Mouse (Mus musculus) monocyte, adult 5-6 weeks (primary cell): ENCODE results near the gene Il33. TPM values are rescaled to one million over a fixed set of nuclear protein-coding genes. Genes with fewer than 3 reads are reported as not detected.

Source experiments
- ATAC-seq: fragments of 153-309, 156-312 bp; replicated peaks from 2 replicates; pipeline ENCODE4 v1.8.0; 2017; ENCODE audit warnings: mild to moderate bottlenecking; ENCODE audit not compliant: low TSS enrichment, insufficient number of reproducible peaks, severe bottlenecking, poor library complexity, low FRiP score
- total RNA-seq: library from RNA; stranded (forward); fragments of 200-1000, 200-491, 200-594 nt; gene quantifications from 3 replicates; pipeline ENCODE4 v1.2.3, GENCODE M21; 2017

Il33 gene
- not detected in 3 replicates for total RNA-seq

DNA sequence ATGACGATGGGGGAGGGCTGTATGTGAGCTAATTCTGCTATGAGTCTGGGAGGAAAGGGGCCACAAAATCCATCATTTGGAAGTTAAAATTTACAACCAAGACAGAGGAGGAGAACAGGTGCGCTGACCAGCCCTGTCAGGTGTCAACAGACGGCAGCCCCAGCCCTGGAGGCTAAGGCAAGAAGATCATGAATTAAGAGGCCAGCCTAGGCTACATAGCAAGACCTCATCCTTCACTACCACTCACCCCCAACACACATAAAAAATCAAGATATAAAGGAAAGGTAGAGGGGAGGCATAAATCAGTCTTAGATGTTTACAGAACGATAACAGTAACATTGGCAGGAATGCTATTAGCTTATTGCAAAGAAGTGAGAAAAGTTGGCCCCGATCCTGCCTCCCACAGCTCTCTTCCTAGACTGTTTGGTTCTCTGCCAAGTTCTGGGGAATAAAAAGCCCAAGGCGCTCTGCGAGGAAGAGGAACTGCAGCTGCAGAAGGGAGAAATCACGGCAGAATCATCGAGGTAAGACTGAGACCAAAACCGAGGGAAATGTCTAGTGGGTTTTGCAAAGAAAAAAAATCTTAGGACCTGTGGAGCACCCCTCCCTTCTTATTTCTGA is at the start of gene Il33:
TSS of gene Il33 (plus strand) at position 477 of the 621 bp plus-strand sequence.
- ATAC-seq = no peak

DNA sequence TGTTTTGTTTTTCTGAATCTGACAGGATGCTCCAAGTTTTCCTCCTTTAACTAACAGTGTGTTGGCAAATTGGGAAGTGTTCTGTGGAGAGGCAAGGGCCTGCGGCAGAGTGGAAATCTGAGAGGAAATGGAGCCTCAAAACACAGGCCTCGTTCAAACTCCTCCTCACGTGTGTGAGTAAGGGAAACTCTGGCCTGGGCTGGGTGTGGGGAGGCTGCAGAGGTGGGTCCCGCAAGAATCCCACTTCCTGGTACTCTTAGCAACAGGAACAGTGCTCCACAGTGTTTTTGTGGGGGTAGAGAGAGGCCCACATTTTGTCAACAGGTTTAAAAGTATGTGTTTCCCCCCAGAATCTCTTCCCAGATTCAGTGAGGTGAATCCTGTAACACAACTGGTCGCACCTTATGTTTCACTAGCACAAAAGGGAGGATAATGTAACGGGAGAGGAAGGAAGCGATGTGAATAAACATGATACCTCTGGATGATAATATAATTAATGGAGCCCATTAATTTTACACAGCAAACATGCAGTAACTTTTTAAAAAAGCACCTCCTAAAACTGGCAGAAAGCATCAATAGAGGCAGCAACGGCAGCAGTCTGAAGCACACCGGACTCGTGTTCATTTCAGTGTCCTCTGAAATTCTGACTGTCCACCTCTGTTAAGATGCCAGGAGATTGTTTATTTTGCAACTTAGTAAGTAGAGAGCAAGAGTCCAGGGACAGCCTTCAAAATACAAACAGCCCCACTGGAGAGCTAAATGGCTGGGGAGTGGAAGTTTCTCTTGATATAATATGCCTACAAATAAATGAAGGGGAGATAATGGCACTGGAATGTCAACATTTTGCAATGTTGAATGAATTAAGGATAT is 47.3 kb upstream of the Il33 start:
- no peak for ATAC-seq

DNA sequence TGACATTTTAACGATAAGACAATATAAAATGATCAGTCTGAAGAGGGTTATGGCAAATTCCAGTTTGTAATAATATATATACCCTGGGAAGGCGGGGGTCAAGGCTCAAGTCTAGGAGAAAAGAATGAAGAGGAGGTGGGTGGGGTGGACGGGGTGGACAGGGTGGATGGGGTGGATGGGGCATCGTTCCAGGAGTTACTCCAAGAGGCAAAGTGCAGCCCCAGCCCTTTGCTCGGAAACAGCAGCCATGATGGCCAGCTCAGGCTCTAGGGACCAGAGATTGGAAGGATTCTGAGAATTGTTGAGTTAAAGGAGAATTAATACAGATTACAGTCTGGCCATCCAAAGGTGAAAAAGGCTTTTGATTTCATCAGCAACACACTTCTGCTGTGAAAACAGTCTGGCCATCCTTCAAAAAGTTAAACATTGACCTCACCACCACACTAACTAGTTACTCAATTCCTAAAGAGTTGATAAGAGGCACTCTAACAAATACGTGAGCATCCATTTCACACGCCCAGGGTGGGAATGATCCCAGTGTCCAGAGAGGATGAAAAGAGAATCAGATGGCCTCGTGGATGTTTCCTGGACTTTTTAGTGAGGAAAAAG is 45.9 kb upstream of the Il33 start:
- no peak for ATAC-seq

DNA sequence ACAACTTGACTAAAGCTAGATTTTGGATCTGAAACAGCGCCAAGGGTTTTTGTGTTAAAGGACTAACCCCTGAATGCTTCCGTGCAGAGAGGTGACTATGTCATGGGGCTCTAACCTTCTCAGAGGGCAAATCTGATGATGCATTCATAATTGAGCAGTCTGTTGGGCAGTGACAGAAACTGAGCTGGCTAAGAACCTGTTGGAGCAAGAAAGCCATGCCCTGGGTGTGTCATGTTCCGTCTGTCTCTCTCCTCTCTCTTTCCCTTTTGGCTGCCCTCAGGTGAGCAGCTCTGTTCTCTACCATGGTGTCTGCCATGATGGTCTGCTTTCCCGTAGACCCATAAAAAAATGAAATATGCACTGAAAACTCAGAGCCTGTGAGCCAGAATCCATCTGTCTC is 44.0 kb upstream of the Il33 start:
- no peak for ATAC-seq

DNA sequence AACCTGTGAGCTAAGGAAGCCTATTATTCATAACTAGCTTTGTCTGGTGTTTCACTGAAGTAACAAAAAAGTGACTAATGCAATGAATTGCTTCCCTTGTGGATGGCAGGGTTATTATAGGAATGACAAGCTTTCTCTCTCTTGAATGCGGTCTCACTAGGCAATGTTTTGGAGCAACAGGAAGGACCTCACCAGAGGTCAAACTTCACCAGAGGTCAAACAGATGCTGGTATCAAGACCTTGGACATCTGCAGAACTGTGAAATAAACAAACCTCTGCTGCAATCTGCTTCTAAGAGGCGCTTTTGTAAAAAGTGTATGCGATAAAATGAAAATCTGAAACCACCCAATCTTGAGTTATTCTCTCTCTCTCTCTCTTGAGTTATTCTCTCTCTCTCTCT is 42.2 kb upstream of the Il33 start:
- no peak for ATAC-seq

DNA sequence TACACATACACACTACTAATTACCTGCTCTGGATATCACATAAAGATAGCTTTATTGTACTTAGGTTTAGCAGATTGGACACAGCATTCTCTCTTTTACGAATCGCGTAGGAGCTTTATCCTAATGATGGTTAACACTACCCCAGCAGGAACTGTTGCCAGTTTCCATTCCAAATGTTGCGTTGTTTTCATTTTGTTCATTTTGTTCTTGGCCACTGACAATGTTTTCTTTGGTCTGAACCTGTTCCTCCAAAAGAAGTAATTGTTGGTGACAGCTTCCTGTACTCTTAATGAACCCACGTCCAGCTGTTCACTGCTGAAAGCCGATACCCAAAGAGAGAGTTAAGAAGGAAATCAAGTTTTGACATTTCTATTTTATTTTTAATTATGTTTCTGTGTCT is 39.4 kb upstream of the Il33 start:
- no peak for ATAC-seq

DNA sequence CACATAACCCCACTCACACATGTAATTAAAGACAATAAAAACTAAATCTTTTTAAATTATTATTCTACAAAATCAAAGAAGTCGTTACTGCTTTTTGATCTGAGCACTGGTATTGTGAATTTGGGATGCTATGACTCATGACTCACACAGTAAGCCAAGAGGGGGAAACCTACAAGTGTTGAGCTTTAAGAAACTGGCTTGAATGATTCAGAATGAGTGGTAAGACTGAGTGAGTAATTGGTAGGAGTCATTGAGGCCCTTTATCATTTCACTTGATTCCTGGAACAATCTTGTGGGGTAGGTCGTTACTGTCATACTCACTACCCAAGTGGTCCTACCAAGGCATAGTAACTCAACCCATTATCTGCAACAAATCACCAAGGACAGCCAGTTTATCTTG is 37.4 kb upstream of the Il33 start:
- ATAC-seq = no peak

DNA sequence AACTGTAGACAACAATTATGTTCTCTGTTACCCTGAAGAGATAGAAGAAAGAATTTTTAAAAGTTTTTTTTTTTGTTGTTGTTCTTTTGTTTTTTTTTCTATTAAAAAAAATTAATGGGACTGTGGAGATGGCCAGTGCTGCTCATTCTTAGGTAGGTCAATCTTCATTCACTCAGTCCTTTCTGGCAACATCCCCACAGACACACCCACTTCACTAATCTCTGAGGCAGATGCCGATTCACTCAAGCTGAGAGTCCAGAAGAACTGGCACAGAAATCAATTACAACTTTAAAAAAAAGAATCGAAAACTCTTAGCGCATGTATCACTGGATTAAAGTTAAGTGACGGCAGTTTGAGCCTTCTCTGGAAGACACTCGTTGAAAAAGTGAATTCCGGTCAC is 36.0 kb upstream of the Il33 start:
- no peak for ATAC-seq

DNA sequence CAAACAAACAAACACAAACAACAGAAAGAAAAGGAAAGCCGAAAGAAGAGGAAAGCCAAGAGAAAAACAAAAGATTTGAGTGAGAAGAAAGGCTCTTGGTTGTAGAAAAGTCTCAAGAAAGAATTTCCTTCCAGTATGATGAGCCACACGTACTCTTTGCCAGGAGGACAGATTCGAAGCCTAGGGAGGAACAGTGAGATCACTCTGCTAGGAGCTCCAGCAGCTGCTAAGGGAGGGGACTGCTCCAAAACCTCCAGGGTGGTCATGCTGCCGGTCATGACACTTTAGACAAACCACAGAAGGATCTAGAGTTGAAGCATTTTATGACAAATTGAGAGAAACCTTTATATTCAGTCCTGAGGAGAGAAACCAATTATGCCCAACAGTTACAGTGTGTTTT is 32.9 kb upstream of the Il33 start:
- no peak for ATAC-seq

DNA sequence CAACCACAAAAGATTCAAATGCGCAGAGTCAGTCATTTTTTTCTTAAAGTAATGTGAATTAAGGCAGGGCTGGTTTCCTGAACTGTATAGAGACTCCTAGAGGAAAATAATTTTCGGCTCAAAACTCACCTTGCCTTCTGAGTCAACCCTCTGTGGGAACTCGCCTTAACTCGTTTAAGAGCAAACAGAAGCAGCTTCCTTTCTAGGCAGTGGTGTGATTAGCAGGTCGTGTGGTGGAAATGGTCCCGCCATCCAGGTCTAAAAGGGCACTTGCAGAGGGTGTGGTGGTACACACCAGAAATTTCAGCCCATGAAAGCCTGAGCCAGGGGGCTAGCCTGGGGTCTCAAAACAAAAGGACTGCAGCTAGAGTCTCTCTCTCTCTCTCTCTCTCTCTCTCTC is 32.1 kb upstream of the Il33 start:
- ATAC-seq = no peak

DNA sequence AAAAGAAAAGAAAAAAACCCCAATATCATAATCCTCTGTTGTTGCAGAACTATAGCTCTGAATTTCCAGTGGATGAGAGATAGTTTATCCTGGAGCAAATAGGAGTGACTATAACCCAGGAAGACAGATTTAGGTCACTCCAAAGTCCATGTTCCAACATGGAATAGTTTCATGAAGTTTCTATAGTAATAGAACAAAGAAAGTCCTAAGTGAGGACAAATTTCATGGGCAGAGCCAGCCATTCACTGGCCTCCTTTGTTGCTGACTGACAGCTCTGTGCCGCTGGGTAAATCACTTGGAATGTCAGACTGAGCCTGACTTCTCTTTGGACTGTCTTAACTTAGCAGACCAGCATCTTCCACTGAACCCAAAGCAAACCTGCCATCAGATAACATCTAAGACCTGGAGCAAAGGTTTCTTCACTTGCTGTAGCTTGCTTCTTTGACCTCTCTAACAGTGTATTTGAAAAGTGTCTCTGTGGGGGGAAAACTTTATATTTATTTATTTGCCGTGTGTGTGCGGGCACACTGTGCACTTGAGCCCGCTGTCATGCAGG is 31.1 kb upstream of the Il33 start:
- no peak for ATAC-seq

DNA sequence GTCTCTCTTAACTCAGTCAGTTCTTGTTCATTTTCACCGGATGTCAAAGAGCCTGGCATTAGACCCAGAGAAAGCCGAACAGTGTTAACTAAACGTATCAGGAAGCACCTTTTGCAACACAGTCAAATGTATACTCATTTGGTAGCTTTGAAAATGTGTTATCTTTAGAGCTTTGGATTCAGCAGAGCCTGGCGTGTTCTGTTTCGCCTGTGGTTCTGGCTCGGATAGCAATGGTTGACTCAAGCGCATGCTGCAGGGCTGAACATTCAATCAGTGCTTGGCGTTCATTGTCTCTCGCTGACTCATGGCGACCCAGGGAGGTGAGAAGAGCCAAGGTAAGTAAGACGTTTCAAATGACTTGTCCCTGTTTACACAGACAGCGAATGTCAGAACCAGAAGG is 30.5 kb upstream of the Il33 start:
- ATAC-seq = no peak

DNA sequence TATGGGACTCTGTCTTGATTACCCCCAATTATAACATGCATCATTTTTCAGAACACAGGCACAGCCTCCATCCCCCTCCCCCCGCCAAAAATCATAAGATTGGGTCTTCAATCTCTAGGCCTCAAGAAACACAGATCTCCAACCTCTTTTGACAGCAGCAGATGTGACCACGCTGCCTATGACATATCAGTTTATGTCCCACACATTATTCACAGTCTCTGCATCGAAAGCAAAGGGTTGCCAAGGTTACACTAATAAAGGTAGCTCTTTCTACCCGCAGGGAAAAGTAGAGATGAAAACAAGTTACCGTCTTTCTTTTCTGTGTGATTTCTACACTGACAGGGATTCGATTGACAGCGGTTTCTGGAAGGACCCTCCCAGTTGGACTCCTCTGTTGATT is 29.9 kb upstream of the Il33 start:
- no peak for ATAC-seq

DNA sequence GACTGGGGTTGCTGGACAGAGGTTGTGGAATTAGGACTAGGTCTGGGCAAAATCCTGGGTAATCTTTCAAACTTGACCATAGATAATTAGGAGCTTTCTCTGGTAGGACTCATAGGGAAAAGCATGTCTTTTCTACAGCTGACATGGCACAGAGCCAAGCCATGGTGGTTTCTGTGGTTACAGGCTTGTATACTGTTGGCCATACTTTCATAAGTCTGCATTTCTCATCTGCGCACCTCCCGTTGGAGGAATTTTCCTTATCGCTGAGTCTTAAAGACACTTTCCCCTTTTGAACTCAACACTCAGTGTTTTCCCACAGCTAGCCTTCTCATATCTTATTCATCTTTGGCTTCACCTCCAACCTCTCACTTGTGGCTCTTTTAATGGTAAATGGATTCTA is 24.6 kb upstream of the Il33 start:
- ATAC-seq = no peak

DNA sequence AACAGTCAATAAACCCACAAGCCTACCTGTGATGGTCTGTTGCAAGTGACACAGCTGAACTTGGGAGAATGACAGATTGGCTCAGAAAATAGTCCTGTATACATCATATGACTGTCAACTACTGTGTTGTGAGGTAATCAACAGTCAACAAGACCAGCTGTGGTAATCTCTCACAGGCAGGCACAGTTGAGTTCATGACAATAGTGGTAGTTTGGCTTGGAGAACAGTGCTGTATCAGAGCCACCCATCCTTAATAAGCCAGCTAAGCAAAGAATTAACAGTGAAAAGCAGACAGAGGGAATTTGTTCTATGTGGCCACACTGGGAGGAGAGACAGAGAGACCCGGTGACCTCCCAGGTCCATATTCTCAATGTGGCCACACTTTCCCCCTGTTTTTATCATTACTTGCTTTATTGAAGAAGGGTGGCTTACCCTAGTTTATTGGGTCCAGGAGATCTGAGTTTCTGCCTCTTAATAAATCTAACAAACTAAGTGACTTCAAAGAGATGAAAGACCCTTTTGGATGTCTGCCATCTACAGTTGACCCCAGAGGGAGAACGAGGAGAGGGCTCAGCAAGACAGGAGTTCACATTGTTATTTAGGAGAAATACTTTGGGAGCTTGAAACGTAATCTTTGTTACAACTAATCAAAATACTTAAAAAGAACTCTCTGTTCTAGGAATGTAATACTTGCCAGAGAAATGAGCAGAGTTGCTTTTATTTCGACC is 22.4 kb upstream of the Il33 start:
- no peak for ATAC-seq

DNA sequence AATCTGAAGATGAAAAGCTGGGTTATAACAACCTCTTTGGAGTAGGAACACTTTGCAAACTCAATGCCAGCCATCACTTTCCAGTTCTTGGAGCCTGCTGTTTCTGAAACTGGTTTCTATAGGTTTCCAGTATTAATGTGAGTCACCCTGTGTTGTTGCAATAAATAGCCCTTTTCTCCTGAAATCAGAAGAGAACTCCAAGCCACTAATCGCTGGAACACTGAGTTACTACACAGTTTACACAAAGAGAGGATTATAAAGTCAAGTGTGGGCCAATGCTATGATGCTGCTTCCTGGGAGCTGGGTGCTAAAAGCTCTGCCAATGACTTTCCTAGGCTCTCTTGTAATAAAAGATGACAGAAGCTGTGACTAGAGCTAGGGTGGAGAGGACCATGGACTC is 19.0 kb upstream of the Il33 start:
- ATAC-seq = no peak

DNA sequence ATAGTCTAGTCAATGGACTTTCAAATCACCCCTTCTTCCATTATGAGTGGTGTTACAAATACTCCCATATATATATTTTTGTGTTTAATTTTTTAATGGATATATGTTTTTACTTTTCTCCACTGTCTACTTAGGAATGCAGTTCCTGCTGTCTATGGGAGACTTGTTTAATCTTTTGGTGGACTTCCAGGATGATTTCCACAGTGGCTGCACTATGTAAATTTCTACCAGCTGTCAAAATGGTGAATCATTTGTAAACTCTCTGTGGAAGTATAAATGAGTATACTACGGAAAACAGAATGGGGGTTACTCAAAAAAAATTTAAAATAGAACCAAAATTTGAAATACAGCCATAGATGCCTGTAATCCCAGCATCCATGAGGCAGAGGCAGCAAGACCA is 15.7 kb upstream of the Il33 start:
- ATAC-seq = no peak

DNA sequence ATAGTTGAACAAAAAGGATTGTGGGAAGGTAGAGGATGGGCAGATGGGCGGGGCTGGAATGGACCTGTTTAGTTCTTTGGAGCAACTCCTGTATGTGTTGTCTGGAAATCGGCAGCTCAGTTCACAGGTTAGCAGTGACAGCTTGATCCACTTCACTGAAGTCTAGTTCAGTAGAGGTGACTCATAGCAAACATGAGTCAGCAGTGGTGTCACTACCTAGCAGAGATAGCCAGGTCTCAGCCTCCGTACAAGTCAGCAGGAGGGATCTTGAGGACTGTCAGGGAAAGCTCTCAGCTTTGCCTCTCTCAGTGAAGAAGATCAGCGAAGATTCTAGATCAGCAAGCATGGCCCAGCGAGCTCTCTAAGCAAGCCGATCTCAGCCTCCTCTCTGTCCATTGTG is 13.0 kb upstream of the Il33 start:
- ATAC-seq = no peak

DNA sequence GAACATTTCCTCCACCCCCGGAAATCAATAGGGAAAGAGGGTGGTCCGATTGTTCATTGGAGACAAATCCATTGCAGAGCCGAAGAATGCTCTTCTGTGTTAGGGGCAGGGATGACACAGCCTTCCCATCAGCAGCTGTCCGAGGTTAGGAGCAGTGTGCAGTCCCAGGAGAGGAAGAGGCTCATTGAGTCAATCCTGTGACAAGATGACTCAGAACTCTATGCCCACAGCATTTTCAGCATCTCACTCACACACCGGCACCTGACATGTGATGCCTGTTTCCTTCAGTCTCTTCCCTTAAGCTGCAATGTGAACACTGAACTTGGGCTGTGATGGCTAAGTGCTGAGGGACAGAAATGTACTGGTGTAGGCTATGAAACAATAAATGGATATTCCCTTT is 7.5 kb upstream of the Il33 start:
- ATAC-seq = no peak
